Mouse (Mus musculus): Measurements from ENCODE around the gene 4930447C04Rik. TPM values are rescaled to one million over a fixed set of nuclear protein-coding genes. Genes with fewer than 3 reads are reported as not detected.

The 4930447C04Rik gene
- total and polyA plus RNA-seq, 3 experiments, result 0.66 TPM; not detected in 2

GRCm38 (mm10) chr12:72917159-72917993, 23.2 kb downstream of the 4930447C04Rik start:
- H3K9me3 ChIP-seq (replicated peaks), result no peaks in the 10 kb centered on the region
- peaks cover 2% of the 10 kb centered on the region; the same call in 1 of the 2 replicates for H3K27me3 ChIP-seq (ENCODE audit: insufficient read depth, low read length)
- DNase-seq (ENCODE audit: low spot score), result no peak
- no peak for TF ChIP-seq GATA2 (IDR thresholded peaks at IDR 0.05; ENCODE audit: borderline replicate concordance, low read depth, low read length)
- TF ChIP-seq TAL1 (conservative IDR thresholded peaks at IDR 0.05; ENCODE audit: low read depth, low read length), result no peak
- no peak for TF ChIP-seq GATA1 (IDR thresholded peaks at IDR 0.05; ENCODE audit: borderline replicate concordance, low read length)
- TF ChIP-seq CTCF (IDR thresholded peaks at IDR 0.05; ENCODE audit: low read depth, low read length), result no peak
- TF ChIP-seq POLR2AphosphoS5 (IDR thresholded peaks at IDR 0.05; ENCODE audit: insufficient replicate concordance, low read depth, low read length), result no peak
- ATAC-seq (ENCODE audit: extremely low read depth, insufficient number of reproducible peaks, low FRiP score, poor library complexity, severe bottlenecking), result no peak
- H3K36me3 ChIP-seq (replicated peaks), result no peaks in the 10 kb centered on the region
- no peak overlapping the region for H3K4me3 ChIP-seq (ENCODE audit: low read depth, low read length)
- no peaks in the 10 kb centered on the region for H3K4me1 ChIP-seq (ENCODE audit: insufficient read depth, low read depth, low read length)

- no peaks in the 10 kb centered on the region for H3K4me1 ChIP-seq (ENCODE audit: insufficient read depth, low read depth, low read length)
- TF ChIP-seq GATA1 (IDR thresholded peaks at IDR 0.05; ENCODE audit: borderline replicate concordance, low read length), result no peak
- no peak for TF ChIP-seq POLR2AphosphoS5 (IDR thresholded peaks at IDR 0.05; ENCODE audit: insufficient replicate concordance, low read depth, low read length)
- TF ChIP-seq CTCF (IDR thresholded peaks at IDR 0.05; ENCODE audit: low read depth, low read length), result no peak
- no peak for TF ChIP-seq GATA2 (IDR thresholded peaks at IDR 0.05; ENCODE audit: borderline replicate concordance, low read depth, low read length)
- TF ChIP-seq TAL1 (conservative IDR thresholded peaks at IDR 0.05; ENCODE audit: low read depth, low read length), result no peak
- ATAC-seq (ENCODE audit: extremely low read depth, insufficient number of reproducible peaks, low FRiP score, poor library complexity, severe bottlenecking) (no peak), DNase-seq (ENCODE audit: low spot score) (no peak)
- no peaks in the 10 kb centered on the region for H3K36me3 ChIP-seq (replicated peaks)
- H3K27me3 ChIP-seq (ENCODE audit: insufficient read depth, low read length), result peaks cover 17% of the 10 kb centered on the region
- no peak overlapping the region for H3K4me3 ChIP-seq (ENCODE audit: low read depth, low read length)
- H3K9me3 ChIP-seq (replicated peaks), result no peaks in the 10 kb centered on the region
Measured at GRCm38 (mm10) chr12:72854377-72855032, 86.1 kb downstream of the 4930447C04Rik start.

DNA sequence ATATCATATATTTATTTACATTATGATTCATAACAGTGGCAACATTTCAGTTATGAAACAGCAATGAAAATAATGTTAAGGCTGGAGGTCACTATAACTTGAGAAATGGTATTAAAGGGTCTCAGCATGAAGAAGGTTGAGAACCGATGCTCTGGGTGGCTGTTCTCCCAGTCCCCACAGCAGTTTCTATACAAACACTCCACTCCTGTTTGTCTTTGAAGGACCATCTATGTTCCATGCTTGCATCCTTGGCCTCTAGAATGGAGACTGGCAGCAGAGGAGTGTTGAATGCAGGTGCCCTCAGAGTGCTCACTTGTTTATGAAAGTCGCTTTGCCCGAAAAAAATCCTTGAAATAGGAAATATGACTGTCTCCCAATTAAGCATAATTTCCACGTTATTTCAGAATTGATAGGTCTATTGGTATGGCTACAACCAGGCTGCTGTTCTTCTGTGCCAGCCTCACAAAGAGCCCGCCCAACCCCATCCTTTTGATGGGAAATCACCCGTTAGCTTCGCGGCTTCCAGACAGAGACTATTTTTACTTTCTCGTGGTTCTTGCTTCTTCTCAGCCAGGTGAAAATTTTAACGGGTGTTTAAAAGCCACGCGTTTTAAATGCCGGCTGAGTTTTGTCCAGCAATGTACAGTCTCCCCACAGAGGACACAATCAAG, 87.0 kb downstream of the 4930447C04Rik start:
- peaks cover 20% of the 10 kb centered on the region for H3K27me3 ChIP-seq (ENCODE audit: insufficient read depth, low read length)
- TF ChIP-seq CTCF (IDR thresholded peaks at IDR 0.05; ENCODE audit: low read depth, low read length), result no peak
- TF ChIP-seq GATA2 (IDR thresholded peaks at IDR 0.05; ENCODE audit: borderline replicate concordance, low read depth, low read length), result no peak
- TF ChIP-seq TAL1 (conservative IDR thresholded peaks at IDR 0.05; ENCODE audit: low read depth, low read length), result no peak
- TF ChIP-seq GATA1 (IDR thresholded peaks at IDR 0.05; ENCODE audit: borderline replicate concordance, low read length), result no peak
- no peak for TF ChIP-seq POLR2AphosphoS5 (IDR thresholded peaks at IDR 0.05; ENCODE audit: insufficient replicate concordance, low read depth, low read length)

DNA sequence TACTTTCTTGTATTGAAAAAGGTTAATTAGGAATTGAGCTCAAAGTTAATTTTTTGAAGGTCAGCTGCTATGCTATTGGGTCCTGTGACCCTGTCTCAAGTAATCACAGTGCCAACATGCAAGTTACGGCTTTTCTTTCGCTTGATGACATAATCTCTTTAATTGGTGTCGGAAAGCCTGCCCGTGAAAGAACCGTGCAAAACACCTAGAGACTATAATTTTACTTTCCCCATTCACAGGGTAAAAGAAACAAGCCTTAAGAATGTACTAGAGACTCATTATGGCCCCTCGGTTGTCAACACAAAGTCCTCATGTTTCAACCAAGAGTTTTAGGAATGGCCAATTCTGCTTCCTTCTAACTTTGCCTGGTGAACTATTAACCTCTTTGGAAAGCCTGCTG, 88.3 kb downstream of the 4930447C04Rik start:
- Histone ChIP-seq H3K9me3 (replicated peaks) (no peaks in the 10 kb centered on the region), H3K27me3 (ENCODE audit: insufficient read depth, low read length) (peaks cover 20% of the 10 kb centered on the region), H3K4me3 (ENCODE audit: low read depth, low read length) (no peak overlapping the region), H3K4me1 (ENCODE audit: insufficient read depth, low read depth, low read length) (peaks cover 4% of the 10 kb centered on the region), H3K36me3 (replicated peaks) (no peaks in the 10 kb centered on the region)
- TF ChIP-seq POLR2AphosphoS5 (IDR thresholded peaks at IDR 0.05; ENCODE audit: insufficient replicate concordance, low read depth, low read length), result no peak
- TF ChIP-seq GATA2 (IDR thresholded peaks at IDR 0.05; ENCODE audit: borderline replicate concordance, low read depth, low read length), result no peak
- no peak for TF ChIP-seq TAL1 (conservative IDR thresholded peaks at IDR 0.05; ENCODE audit: low read depth, low read length)
- TF ChIP-seq GATA1 (IDR thresholded peaks at IDR 0.05; ENCODE audit: borderline replicate concordance, low read length), result no peak
- no peak for TF ChIP-seq CTCF (IDR thresholded peaks at IDR 0.05; ENCODE audit: low read depth, low read length)
- DNase-seq (ENCODE audit: low spot score) (no peak), ATAC-seq (ENCODE audit: extremely low read depth, insufficient number of reproducible peaks, low FRiP score, poor library complexity, severe bottlenecking) (no peak)

More for the DNA sequence above, 87.0 kb downstream of the 4930447C04Rik start:
- H3K4me1 ChIP-seq (ENCODE audit: insufficient read depth, low read depth, low read length), result no peaks in the 10 kb centered on the region
- ATAC-seq (ENCODE audit: extremely low read depth, insufficient number of reproducible peaks, low FRiP score, poor library complexity, severe bottlenecking) (no peak), DNase-seq (ENCODE audit: low spot score) (no peak)
- H3K4me3 ChIP-seq (ENCODE audit: low read depth, low read length), result no peak overlapping the region
- H3K36me3 ChIP-seq (replicated peaks), result no peaks in the 10 kb centered on the region
- H3K9me3 ChIP-seq (replicated peaks), result no peaks in the 10 kb centered on the region

DNA sequence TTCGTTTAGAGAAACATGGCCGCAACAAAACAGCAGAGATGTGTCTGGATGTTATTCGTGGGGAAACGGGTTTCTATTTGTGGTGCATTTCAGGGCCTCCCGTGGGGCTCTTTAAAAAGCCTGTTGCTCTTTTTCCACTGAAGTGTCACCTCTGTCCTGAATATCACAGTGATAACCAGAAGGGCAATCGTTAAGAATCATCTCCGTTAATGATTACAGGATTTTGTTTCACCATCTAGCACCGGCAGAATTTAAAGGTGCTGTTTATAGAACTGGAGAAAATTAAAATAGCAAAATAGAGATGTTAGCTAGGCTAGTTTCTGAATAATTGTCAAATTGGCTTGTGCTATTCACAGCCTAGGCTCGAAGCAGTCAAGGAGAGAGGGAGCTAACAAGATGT, 90.4 kb downstream of the 4930447C04Rik start:
- no peak for DNase-seq (ENCODE audit: low spot score)
- Histone ChIP-seq H3K4me3 (ENCODE audit: low read depth, low read length) (no peak overlapping the region), H3K27me3 (ENCODE audit: insufficient read depth, low read length) (peaks cover 12% of the 10 kb centered on the region), H3K36me3 (replicated peaks) (no peaks in the 10 kb centered on the region), H3K4me1 (ENCODE audit: insufficient read depth, low read depth, low read length) (peaks cover 8% of the 10 kb centered on the region), H3K9me3 (replicated peaks) (no peaks in the 10 kb centered on the region)
- TF ChIP-seq POLR2AphosphoS5 (IDR thresholded peaks at IDR 0.05; ENCODE audit: insufficient replicate concordance, low read depth, low read length) (no peak), GATA2 (IDR thresholded peaks at IDR 0.05; ENCODE audit: borderline replicate concordance, low read depth, low read length) (no peak), CTCF (IDR thresholded peaks at IDR 0.05; ENCODE audit: low read depth, low read length) (no peak)
- no peak for ATAC-seq (ENCODE audit: extremely low read depth, insufficient number of reproducible peaks, low FRiP score, poor library complexity, severe bottlenecking)

DNA sequence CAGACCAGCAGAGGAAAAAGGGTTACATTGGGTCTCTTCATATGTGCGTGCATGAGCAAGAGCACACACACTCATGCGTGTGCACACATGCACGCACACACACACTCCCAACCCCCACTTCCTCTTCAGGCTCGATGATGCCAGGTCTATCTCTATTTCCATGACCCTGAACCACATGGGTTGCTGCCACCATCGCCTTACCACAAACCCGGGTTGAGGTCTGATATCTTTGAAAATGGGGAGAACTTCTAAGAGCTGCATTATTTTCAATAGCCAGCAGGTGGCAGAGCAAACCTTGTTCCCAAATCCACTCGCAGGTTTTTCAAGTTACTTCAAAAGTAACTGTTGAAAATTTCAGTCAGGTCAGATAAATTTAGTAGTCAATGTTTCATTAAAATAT, 92.8 kb downstream of the 4930447C04Rik start:
- ATAC-seq (ENCODE audit: extremely low read depth, insufficient number of reproducible peaks, low FRiP score, poor library complexity, severe bottlenecking), result no peak
- Histone ChIP-seq H3K4me3 (ENCODE audit: low read depth, low read length) (no peak overlapping the region), H3K9me3 (replicated peaks) (no peaks in the 10 kb centered on the region), H3K4me1 (ENCODE audit: insufficient read depth, low read depth, low read length) (peaks cover 19% of the 10 kb centered on the region), H3K36me3 (replicated peaks) (no peaks in the 10 kb centered on the region), H3K27me3 (ENCODE audit: insufficient read depth, low read length) (peaks cover 3% of the 10 kb centered on the region; the same call in 1 of the 2 replicates)
- 0 out of 2 replicates have a peak, but pooled peaks have one; percentile 59 for TF ChIP-seq CTCF (IDR thresholded peaks at IDR 0.05; ENCODE audit: low read depth, low read length)
- TF ChIP-seq GATA1 (IDR thresholded peaks at IDR 0.05; ENCODE audit: borderline replicate concordance, low read length), result no peak
- peak; percentile 46 for DNase-seq (ENCODE audit: low spot score)

Measured in G1E (cell line).